Mouse (Mus musculus) forebrain, embryonic 12.5 days (tissue): ENCODE data around the gene Lrrc3c. TPM values are rescaled to one million over a fixed set of nuclear protein-coding genes. Genes with fewer than 3 reads are reported as not detected.
"Not testable (repeated sequence)": the region's sequence is repeated elsewhere in the genome, so short reads cannot be mapped to it uniquely, and the experiment has no call there.

ENCODE experiments used
- ATAC-seq: fragments of 200-750 bp; cut with Nextera tagmentation; 2 replicates; pipeline ENCODE4 v1.8.0; 2017; ENCODE audit warnings: moderate TSS enrichment; ENCODE audit not compliant: low FRiP score
- H3K27ac ChIP-seq: fragments of 300-500 bp; sonication (generic); 2 replicates; pipeline ENCODE4 v1.5.1; 2016; ENCODE audit warnings: mild to moderate bottlenecking
- H3K27me3 ChIP-seq: fragments of 300-500 bp; sonication (generic); 2 replicates; pipeline ENCODE4 v1.6.1; 2016; ENCODE audit warnings: mild to moderate bottlenecking
- H3K36me3 ChIP-seq: fragments of 300-500 bp; sonication (generic); replicated peaks from 2 replicates; pipeline ENCODE4 v1.6.1; 2016; ENCODE audit warnings: mild to moderate bottlenecking
- H3K4me1 ChIP-seq: fragments of 300-500 bp; sonication (generic); 2 replicates; pipeline ENCODE4 v1.6.1; 2016
- H3K4me2 ChIP-seq: fragments of 300-500 bp; sonication (generic); 2 replicates; pipeline ENCODE4 v1.6.1; 2016; ENCODE audit warnings: mild to moderate bottlenecking, moderate library complexity
- H3K4me3 ChIP-seq: fragments of 300-500 bp; sonication (generic); replicated peaks from 2 replicates; pipeline ENCODE4 v1.5.1; 2016; ENCODE audit warnings: mild to moderate bottlenecking
- H3K9ac ChIP-seq: fragments of 300-500 bp; sonication (generic); 2 replicates; pipeline ENCODE4 v1.6.1; 2016; ENCODE audit warnings: mild to moderate bottlenecking
- H3K9me3 ChIP-seq: fragments of 300-500 bp; sonication (generic); 2 replicates; pipeline ENCODE4 v1.6.1; 2016
- WGBS: fragments of 180-500 bp; shearing (Covaris S2); methylation state at CpG from one replicate; pipeline ENCODE4 v1.1.7; 2016; 5-methylcytosine and 5-hydroxymethylcytosine counted together
- polyA plus RNA-seq: library from polyadenylated mRNA; unstranded; fragments of >200 nt; fragmentation: Nextera tagmentation; extraction: Ambion mirVana; gene quantifications from 2 replicates; pipeline ENCODE4 v1.2.1, GENCODE M21; 2016

The Lrrc3c gene
- polyA plus RNA-seq, 1 experiment from 2014 or later = not detected

- WGBS = 90% methylated on average over 2 of the region's 2 CpGs
- Histone ChIP-seq H3K4me1 (peaks cover 8% of the 10 kb centered on the region), H3K27me3 (peaks cover 41% of the 10 kb centered on the region), H3K27ac (no peak overlapping the region), H3K36me3 (no peaks in the 10 kb centered on the region), H3K4me3 (no peak overlapping the region), H3K9ac (no peak overlapping the region), H3K9me3 (no peaks in the 10 kb centered on the region), H3K4me2 (no peak overlapping the region)
- no peak for ATAC-seq
Observed at GRCm38 (mm10) chr11:98603953-98604352, 5.9 kb downstream of the Lrrc3c start.

GRCm38 (mm10) chr11:98604911-98605310, 6.8 kb downstream of the Lrrc3c start:
- 67% methylated on average over 6 of the region's 6 CpGs for WGBS
- H3K9ac ChIP-seq, H3K4me1 ChIP-seq, ATAC-seq, H3K4me2 ChIP-seq, H3K4me3 ChIP-seq, H3K9me3 ChIP-seq, H3K27ac ChIP-seq, H3K36me3 ChIP-seq: not testable (repeated sequence)
- peaks cover 36% of the 10 kb centered on the region for H3K27me3 ChIP-seq

- Histone ChIP-seq H3K9me3 (no peaks in the 10 kb centered on the region), H3K4me3 (no peak overlapping the region), H3K27me3 (peaks cover 21% of the 10 kb centered on the region; the same call in 1 of the 2 replicates), H3K4me2 (no peak overlapping the region), H3K4me1 (peaks cover 8% of the 10 kb centered on the region), H3K27ac (no peak overlapping the region), H3K36me3 (no peaks in the 10 kb centered on the region), H3K9ac (no peak overlapping the region)
- ATAC-seq = no peak
- 14% methylated on average over 3 of the region's 3 CpGs for WGBS
Observed at GRCm38 (mm10) chr11:98606763-98607162, 8.7 kb downstream of the Lrrc3c start.

- 90% methylated on average over 13 of the region's 13 CpGs for WGBS
- Histone ChIP-seq H3K27ac (no peak overlapping the region), H3K27me3 (no peaks in the 10 kb centered on the region), H3K36me3 (no peaks in the 10 kb centered on the region), H3K4me1 (no peaks in the 10 kb centered on the region), H3K4me3 (no peak overlapping the region), H3K9me3 (peaks cover 5% of the 10 kb centered on the region; the same call in 1 of the 2 replicates), H3K9ac (no peak overlapping the region), H3K4me2 (no peak overlapping the region)
- no peak for ATAC-seq
Observed at GRCm38 (mm10) chr11:98620791-98621190, 22.7 kb downstream of the Lrrc3c start.

GRCm38 (mm10) chr11:98623981-98624380, 25.9 kb downstream of the Lrrc3c start:
- not testable (repeated sequence) for H3K9me3 ChIP-seq, H3K27me3 ChIP-seq, ATAC-seq, H3K4me1 ChIP-seq, H3K4me2 ChIP-seq, H3K4me3 ChIP-seq, H3K36me3 ChIP-seq, H3K9ac ChIP-seq, H3K27ac ChIP-seq
- WGBS = 83% methylated on average over 6 of the region's 6 CpGs

- not testable (repeated sequence) for H3K36me3 ChIP-seq, H3K27me3 ChIP-seq, H3K9me3 ChIP-seq, H3K4me1 ChIP-seq, ATAC-seq, H3K4me3 ChIP-seq, H3K9ac ChIP-seq, H3K4me2 ChIP-seq, H3K27ac ChIP-seq
- 92% methylated on average over 2 of the region's 2 CpGs for WGBS
Observed at GRCm38 (mm10) chr11:98624381-98624780, 26.3 kb downstream of the Lrrc3c start.

GRCm38 (mm10) chr11:98625611-98626410, 27.7 kb downstream of the Lrrc3c start, which contains the start of the genes Gm12355 and Gsdma3:
Gene Gm12355, minus strand, starts transcription at chr11:98625661.
Gene Gsdma3, plus strand, starts transcription at chr11:98626360.
- Histone ChIP-seq H3K27ac (no peak within 1 kb of the TSS), H3K9ac (no peak within 1 kb of the TSS), H3K4me1 (no peaks in the 10 kb centered on the region), H3K4me3 (no peak within 1 kb of the TSS), H3K9me3 (peaks cover 5% of the 10 kb centered on the region; the same call in 1 of the 2 replicates), H3K36me3 (no peaks in the 10 kb centered on the region), H3K4me2 (no peak within 1 kb of the TSS), H3K27me3 (no peaks in the 10 kb centered on the region; the same call in 1 of the 2 replicates)
- ATAC-seq = no peak
- 90% methylated on average over 10 of the region's 10 CpGs for WGBS

- Histone ChIP-seq H3K4me1 (no peaks in the 10 kb centered on the region), H3K4me3 (no peak overlapping the region), H3K27me3 (peaks cover 4% of the 10 kb centered on the region; the same call in 1 of the 2 replicates), H3K27ac (no peak overlapping the region), H3K9me3 (no peaks in the 10 kb centered on the region), H3K9ac (no peak overlapping the region), H3K4me2 (no peak overlapping the region), H3K36me3 (no peaks in the 10 kb centered on the region)
- 94% methylated on average over 3 of the region's 3 CpGs for WGBS
- ATAC-seq = no peak
Observed at GRCm38 (mm10) chr11:98628706-98629105, 30.6 kb downstream of the Lrrc3c start.

GRCm38 (mm10) chr11:98630646-98631045, 32.6 kb downstream of the Lrrc3c start:
- Histone ChIP-seq H3K36me3 (no peaks in the 10 kb centered on the region), H3K4me2 (no peak overlapping the region), H3K27ac (no peak overlapping the region), H3K9ac (no peak overlapping the region), H3K9me3 (no peaks in the 10 kb centered on the region), H3K4me1 (no peaks in the 10 kb centered on the region), H3K4me3 (no peak overlapping the region), H3K27me3 (peaks cover 4% of the 10 kb centered on the region; the same call in 1 of the 2 replicates)
- 90% methylated on average over 5 of the region's 5 CpGs for WGBS
- ATAC-seq = no peak

GRCm38 (mm10) chr11:98635312-98635970, 37.4 kb downstream of the Lrrc3c start:
- H3K27me3 ChIP-seq, H3K9me3 ChIP-seq, H3K9ac ChIP-seq, ATAC-seq, H3K27ac ChIP-seq, H3K4me2 ChIP-seq, H3K4me1 ChIP-seq, H3K4me3 ChIP-seq, H3K36me3 ChIP-seq: not testable (repeated sequence)
- 38% methylated on average over 10 of the region's 10 CpGs for WGBS

- Histone ChIP-seq H3K9ac (no peak overlapping the region), H3K4me3 (no peak overlapping the region), H3K4me1 (no peaks in the 10 kb centered on the region), H3K9me3 (no peaks in the 10 kb centered on the region), H3K27me3 (peaks cover under 1% of the 10 kb centered on the region; the same call in 1 of the 2 replicates), H3K36me3 (no peaks in the 10 kb centered on the region), H3K27ac (no peak overlapping the region), H3K4me2 (no peak overlapping the region)
- ATAC-seq = no peak
- WGBS = 86% methylated on average over 1 of the region's 1 CpGs
Observed at GRCm38 (mm10) chr11:98637501-98637900, 39.4 kb downstream of the Lrrc3c start.

GRCm38 (mm10) chr11:98640091-98640490, 42.0 kb downstream of the Lrrc3c start:
- H3K36me3 ChIP-seq = no peaks in the 10 kb centered on the region
- no peak for ATAC-seq
- H3K4me2 ChIP-seq = no peak overlapping the region
- WGBS = 74% methylated on average over 5 of the region's 5 CpGs
- H3K4me3 ChIP-seq = no peak overlapping the region
- H3K27me3 ChIP-seq = no peaks in the 10 kb centered on the region; the same call in 1 of the 2 replicates
- H3K4me1 ChIP-seq = no peaks in the 10 kb centered on the region
- no peak overlapping the region for H3K9ac ChIP-seq
- no peak overlapping the region for H3K27ac ChIP-seq
- no peaks in the 10 kb centered on the region for H3K9me3 ChIP-seq
